Mouse (Mus musculus) erythroblast, adult 5-6 weeks (primary cell): ENCODE measurements around the gene Map4k3. TPM values are rescaled to one million over a fixed set of nuclear protein-coding genes. Genes with fewer than 3 reads are reported as not detected.

ENCODE experiments used
- ATAC-seq: replicated peaks from 2 replicates; pipeline ENCODE4 v1.8.0; 2016; ENCODE audit warnings: moderate number of reproducible peaks, mild to moderate bottlenecking, moderate TSS enrichment, inconsistent platforms; ENCODE audit not compliant: poor library complexity, low FRiP score, severe bottlenecking
- total RNA-seq, 2 experiments: library from RNA; stranded (forward) in 1 of 2; stranded (reverse) in 1 of 2; fragments of 150-400 nt in 1 of 2; fragments of 200-764, 138-1000 nt in 1 of 2; gene quantifications; 2 replicates each; pipeline versions ENCODE4 v1.2.3 to v1.2.4; 2015 to 2017; ENCODE audit warnings: low replicate concordance in 2 of 2

Gene Map4k3
- total RNA-seq, 2 experiments from 2014 or later: 0.38 to 0.60 TPM

DNA sequence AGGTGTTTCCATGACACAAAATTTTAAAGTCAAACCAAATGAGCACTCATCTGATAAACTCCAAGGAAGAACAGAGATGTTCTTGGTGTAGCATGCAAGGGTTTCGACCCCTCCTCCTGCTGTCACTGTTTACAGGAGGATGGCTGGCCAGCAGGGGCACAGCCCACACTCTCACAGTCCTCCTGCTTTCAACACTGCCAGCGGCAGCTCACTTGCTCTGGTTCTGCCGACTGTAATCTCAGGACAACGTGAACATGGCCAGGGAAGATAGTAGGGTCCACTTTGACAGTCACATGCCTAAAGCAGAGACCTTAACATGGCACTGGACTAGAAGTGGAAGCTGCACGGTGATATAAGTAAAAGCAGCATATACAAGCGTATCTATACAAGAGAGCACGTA, 34.6 kb downstream of the Map4k3 start:
- ATAC-seq: no peak

DNA sequence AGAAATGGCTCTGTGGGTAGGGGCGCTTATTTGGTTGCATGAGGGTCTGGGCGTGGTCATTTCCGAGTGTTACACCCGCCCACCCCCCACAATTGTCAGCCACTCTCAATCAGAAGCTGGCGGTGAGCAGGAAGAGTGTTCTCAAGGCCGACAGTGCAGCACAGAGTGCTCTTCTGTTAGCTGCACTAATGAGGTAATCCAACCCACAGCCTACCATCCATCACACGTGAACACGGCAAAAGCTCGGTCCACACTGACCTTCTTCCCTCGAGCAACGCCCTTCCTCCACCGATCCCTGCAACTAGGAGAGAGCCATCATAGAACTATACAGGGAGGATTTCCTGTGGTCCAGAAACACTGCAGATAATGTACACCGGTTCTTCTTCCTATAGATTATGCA, 36.1 kb downstream of the Map4k3 start:
- no peak for ATAC-seq

DNA sequence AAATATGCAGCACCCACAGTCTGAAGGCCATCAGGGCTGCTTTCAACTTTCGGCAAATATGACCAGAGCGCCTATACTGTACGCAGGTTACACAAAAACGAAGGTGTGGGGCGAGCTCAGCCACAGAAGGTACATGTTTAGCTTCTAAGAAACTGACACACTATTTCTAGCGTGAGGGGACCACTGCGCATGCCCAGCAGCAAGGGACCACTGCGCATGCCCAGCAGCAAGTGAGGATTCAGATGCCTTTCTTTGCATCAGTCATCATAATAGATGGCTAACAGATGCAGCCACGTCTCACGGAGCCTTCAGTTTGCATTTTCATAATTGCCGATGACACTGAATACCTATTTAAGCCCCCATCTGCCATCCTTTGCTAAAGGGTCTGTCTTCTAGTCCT, 39.6 kb downstream of the Map4k3 start:
- no peak for ATAC-seq

DNA sequence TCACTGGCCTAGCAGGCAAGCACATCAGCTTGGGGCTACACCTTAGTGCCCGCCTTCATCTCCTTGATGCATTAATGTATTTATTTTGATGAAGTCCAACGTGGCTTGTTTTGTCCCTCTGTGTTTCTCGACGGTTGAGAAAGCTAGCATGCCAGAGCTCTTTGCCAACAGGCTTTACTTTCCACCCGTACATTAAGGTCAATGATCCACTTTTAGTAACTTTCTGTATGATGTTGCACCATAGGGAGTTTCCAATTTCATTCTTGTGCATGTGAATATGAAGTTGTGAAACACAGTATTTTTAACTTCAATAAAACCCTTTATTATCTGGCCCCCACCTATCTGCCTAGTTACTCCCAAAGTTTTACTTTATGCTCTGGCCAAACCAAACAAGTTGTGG, 42.2 kb downstream of the Map4k3 start:
- ATAC-seq: no peak

DNA sequence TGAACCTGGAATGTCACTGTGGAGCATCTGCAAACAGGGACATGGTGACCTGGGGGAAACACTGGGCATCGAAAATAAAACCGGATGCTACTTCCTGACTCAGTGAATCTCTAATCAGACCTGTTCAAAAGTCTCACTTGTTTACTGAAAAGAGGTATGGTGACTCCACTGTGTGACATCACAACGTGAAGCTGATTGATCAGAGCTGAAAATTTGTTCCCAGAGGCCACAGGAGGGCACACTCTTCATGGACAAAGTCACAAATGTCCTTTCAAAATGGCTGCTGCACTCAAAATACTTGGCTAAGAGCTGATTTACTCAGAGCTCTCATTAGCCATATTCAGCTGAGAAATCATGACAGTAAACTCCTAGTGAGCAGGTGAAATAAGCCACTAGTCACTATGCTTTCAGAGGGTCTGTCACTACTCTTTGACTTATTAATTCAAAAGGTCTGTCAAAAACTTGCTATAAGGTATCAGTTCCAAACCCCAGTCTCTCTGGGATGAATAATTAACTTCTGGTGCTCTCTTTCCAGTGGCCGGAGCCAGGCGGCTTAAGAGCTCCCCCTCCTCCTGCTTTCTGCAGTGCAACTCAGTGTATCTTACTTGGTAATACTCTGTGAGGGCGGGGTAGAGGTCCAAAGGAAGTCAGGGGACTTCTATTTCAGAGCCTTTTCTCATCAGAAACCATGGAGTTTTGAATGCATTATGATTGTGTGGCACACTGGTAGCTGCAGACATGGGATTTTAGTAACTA, 44.3 kb downstream of the Map4k3 start:
- ATAC-seq: no peak

DNA sequence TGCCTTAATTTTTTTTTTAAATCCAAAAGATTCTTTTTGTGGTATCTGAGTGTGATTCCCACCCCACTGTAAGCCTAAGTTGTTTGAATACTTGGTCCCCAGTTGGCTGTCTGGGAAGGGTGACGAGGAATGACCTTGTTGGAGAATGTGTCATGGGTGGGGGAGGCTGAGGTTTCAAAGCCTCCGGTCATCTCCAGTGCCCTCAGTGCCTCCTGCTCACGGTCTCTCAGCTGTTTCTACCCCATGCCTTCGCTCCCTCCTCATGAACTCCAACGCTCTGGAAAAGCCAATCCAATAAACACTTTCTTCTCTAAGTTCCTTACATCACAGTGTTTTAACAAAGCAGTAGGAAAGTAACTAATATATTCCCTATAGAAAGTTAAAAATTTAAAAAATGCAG, 45.2 kb downstream of the Map4k3 start:
- ATAC-seq: no peak

DNA sequence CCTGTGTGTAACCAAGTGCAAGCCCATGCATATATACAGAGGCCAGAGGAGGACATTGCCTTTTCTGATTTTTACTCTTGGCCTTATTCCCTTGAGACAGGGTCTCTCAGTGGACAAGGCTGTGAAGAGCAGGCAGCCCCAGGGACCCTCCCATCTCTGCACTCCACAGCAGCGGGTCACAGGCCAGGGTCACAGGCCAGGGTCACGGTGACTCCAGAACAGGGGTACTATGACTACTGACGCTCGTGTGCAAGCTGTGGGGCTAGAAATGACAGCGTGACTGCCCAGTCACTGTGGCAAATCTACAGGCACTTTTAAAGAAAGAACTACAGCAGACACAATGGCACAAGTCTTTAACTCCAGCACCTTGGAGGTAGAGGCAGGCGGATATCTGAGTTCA, 50.1 kb downstream of the Map4k3 start:
- ATAC-seq: no peak

DNA sequence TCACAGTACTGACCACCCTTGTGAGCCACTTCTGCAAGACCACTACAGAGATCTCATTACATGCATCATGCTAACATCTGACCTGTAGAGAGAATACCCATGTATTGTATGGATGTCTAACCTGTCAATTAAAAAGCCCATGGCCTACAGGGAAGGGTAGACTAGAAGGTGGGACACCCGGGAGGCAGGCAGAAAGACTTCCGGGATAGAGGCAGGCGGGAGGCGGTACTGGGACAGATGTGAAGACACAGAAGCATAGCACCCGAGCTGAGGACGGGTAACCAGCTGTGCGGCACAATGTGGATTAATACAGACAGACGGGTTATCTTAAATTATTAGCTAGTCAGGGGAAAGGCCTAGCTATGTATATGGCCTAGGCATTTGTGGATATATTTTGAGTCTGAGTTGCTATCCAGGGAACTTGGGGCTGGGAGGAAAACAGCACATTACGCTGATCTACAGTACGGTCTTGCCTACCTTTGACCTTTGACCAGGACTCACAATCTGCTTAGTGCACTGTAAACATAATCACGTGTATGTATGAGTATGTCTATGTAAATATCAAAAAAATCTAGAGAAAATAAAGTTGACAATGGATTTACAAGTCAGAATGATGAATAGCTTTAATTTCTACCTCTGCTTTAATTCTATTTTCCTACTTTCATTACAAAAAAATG, 51.3 kb downstream of the Map4k3 start:
- ATAC-seq: no peak

DNA sequence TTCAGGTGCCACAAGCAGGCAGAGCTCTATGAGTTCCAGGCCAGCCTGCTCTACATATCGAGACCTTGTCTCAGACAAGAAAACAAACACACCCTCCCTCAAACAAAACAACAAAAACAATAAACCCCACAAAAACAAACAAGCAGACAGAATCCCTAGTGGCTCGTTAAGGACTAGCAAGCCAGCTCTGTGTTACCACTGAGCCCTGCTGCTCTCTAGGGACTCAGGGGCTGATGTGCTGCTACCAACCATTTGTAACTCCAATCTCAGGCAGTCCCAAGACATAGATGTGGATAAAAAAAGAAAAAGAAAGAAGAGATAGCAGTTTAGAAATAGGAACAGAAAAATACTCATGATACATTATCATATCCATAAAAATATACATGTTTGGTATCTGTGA, 52.1 kb downstream of the Map4k3 start:
- ATAC-seq: no peak

DNA sequence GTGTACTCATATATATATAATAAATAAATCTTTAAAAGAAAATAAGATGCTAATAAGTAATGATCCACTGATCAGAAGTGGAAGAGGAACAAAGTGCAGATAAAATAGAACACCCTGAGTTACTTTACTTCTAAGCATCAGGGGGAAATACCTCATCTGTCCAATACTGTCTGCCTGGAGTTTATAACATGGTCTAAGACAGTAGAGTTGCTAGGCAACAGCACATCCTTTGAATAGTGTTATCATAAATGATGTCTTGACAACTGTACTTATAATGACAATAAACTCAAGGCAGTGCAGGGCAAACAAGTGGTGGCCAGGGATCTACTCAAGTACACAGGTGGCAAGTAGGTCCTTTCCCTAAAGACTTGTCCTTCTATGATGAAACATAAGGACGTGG, 57.9 kb downstream of the Map4k3 start:
- ATAC-seq: no peak

DNA sequence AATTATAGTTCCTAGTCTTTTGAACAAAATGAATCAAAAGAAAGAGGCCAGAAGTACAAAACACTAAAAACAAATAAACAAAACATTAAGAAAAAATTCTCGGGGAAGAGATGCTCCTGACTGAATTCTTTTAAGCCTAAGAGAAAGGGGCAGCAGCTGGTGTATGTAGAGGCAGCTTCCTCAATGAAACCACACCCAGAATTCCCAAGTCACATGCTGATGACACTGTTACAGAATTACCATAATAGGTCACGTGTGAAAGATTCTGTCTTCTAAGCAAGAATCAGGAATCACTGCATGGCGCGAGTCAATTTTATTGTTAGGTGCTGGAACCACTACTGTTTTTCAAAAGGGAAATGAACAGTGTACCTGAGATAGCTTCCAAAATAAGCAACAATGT, 64.7 kb downstream of the Map4k3 start:
- no peak for ATAC-seq

DNA sequence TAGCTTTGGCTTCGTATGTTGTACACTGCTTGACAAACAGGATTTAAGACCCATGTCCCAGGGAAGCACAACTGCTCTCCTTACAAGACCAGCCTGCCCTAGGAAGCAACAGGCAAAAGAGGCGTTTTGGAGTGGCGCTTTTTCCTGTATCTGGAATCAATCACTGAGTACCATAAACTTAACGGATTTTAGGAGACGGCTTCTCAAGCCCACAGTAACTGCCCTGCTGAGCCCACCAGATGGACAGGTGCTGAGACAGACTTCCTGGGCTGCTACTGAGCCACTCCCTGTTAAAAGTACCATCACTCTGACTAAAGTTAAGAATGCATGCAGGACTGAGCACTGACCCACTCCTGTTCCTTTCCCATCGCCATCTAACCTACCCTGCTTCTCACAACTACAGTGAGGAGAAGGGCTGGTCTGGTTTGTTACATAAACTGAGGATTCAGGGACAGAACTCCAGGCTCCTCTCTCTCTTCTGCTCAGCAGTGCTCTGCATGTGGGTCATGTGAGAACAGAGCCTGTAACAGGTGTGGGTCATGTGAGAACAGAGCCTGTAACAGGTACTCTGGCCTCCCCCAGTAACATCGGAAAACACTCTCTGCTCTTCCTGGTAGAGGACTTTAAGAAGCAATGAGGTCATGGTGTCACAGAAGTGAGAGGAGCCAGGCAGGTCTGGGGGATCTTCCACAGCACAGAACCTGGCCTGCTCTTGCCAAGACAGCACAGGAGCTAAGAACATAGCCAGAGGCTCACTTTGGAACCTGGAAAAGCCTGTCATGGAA, 65.3 kb downstream of the Map4k3 start:
- no peak for ATAC-seq

DNA sequence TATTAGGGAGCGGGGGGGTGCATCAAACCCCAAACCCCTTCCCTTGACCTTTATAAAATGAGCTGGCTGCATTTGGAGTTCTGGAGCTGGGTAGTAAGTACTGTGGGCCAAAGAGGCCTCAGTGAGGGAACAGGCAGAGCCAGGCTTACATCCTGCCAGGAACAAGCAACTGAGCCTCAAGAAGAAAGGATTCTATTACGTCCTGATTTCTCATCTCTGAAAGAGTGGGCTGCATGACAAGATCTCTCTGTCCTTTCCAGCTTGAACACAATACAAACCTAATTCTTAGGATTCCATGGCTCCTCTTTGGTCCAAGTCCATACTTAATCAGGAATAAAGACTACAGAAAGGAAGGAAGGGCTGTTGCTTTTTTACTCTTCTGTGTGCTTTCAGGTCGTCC, 66.4 kb downstream of the Map4k3 start:
- no peak for ATAC-seq

DNA sequence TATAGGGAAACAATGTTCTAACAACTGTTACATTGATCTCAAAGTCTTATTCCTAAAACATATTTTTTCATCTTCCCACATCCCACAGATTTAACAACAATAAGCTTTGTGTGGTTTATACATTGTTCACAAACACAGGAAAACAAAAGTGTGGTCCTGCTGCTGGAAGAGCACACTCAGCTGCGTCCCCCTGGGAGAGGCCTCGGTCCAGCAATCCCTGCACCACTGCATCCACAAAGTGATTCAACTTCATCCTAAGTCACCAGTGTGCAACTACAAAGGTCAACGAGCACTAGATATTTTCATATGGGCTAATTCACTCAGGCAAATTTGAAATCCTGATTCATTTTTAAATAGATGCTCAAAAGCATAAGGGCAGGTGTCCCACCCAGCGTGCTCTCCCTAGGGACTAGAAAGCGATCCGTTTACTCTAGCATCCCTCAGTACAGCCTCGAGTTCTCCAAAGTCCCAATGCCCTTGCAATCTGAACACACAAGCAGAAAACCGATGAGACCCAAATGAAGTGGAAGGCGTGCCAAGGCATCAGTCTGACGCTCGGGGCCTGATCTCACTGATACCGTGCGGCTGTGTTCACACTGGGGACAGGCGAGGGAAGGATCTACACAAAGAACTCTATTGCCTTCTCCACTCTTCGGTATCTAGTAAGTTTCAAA, 67.4 kb downstream of the Map4k3 start:
- ATAC-seq: no peak

DNA sequence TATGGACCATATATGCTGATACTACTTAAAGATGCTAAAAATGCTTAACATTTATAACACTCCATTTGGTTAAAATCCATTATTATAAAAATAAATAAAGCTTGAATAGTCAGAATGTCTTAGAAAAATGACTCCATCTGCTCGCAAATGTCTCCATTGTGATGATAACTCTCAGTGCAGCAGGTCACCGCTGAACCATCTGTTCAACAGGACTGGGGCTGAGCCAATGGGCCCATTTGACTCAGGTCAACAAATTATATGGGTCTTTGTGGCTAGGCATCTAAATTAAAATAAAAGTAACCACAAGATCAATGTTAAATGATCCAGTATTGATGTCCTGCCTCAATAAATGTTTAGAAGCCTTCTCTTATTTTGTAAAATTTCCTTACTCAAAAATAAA, 68.1 kb downstream of the Map4k3 start:
- no peak for ATAC-seq

DNA sequence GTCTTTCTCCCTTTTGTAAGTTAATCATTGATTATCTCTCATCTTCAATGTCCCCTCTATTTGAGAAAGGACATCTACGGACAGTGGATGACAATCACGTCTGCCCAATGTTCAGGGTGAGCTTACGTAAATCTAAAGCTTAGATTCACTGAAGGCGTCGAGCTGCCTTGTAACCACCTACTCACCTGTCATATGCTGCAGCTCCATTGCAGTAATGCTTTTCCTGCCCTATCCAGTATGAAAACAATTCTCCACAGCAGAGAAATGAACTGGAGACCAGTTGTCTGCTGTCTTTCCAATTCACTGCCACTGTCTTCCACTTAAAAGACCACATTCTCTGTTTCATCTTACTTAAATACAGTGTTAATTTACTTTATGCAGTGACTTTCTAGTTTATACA, 68.5 kb downstream of the Map4k3 start:
- no peak for ATAC-seq

DNA sequence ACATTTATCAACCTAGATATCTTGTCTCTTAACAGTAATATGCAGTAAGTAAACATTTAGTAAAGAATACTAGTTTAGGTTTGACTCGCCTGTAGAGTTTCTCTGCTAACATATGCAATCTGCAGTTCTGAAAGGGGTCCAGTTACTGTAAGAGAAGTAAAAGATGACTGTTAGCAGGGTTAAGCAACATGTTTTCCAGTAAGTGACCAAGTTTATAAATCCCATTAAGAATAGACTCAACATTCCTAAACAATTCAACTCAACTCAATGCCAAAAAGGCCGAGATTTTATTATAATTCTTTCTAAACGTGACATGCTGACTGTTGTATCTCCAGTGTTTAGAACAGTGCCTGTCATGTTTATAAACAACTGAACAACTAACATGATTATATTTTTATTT, 74.0 kb downstream of the Map4k3 start:
- ATAC-seq: no peak

DNA sequence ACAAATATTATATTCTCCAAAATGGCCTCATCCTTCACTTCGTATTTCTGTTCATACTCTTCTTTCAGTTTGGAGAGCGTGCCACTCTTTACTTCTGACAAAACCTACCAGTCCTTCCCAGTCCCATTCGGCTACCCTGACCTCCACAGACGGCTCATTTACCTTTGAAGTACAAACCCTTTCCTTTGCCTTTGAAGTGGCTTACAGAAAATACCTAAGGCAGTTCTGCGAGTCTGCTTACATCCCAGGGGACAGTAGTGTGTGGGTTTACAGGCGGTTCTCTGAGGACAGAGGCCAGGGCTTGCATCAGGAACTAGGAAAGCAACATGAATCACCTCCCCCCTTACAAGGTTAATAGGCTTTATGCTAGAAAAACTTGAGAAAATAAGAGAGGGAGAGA, 75.5 kb downstream of the Map4k3 start:
- ATAC-seq: no peak

DNA sequence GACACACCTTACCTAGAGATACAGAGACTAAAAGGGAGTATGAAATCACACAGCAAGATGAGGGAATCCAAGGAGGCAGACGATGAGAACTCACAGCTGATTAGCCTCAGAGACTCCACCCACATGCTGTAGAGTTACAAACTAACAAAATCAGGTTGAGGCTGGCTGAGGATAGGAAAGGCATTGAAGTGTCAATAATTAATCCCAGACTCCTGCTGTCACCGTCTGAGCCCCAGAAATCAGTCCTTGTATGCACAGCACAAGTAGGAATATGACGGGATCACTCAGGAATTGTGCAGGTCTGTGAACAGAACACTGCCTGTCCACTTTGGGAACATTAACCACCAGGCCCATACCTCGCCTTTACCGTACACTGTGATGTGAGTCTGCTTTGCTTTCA, 81.4 kb downstream of the Map4k3 start:
- ATAC-seq: no peak

DNA sequence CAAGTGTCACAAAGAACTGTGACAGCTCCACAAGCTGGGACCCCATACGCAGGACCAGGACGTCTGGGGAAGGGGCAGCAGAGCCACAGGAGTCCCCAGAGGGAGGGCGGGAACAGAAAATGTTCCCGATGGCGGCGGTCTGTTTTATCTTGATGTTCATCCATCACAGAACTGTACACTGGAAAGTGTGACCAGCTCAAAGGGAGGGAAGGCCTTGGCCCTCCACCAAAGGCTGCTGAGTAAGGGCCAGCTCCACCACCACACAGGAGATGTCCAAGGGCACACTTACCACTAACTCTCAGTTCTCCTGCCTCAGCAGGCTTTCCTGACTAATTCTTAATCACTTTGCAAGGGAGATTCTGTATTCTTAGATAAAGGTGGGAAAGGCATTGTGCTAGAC, 82.2 kb downstream of the Map4k3 start:
- no peak for ATAC-seq

DNA sequence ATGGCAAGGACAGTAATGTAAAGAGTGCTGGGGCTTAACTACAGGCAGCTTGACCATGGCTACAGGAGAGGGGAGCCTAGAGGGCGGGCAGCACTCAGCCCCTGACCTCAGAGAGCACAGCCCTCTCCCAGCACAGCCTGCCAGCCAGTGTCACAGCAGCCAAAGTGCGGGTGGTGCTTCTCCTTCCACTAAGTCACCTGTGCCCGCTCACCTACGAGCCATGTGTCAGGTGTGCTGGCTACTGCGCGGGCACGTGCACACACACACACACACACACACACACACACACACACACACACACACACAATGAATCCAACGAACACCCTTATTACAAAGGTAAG, 82.6 kb downstream of the Map4k3 start:
- no peak for ATAC-seq
